Mouse (Mus musculus) limb, embryonic 15.5 days (tissue): Measurements from ENCODE around the gene Egfem1. TPM values are rescaled to one million over a fixed set of nuclear protein-coding genes. Genes with fewer than 3 reads are reported as not detected.
A peak's percentile ranks its signal among the peaks of the same experiment; 100 is the strongest.

ENCODE experiments used
- microRNA counts: library from miRNA; unstranded; fragments of <30 nt; microRNA quantifications from one replicate; lab custom pipeline; 2016
- microRNA-seq: library from miRNA; unstranded; fragments of <30 nt; microRNA quantifications from one replicate; pipeline ENCODE4, GENCODE M21; 2016
- polyA plus RNA-seq: library from polyadenylated mRNA; unstranded; fragments of >200 nt; fragmentation: Nextera tagmentation; extraction: Ambion mirVana; gene quantifications from 2 replicates; pipeline ENCODE4 v1.2.1, GENCODE M21; 2015

Egfem1 gene
- polyA plus RNA-seq, 1 experiment from 2014 or later = 6.1 TPM

MicroRNA genes within 50 kb of the gene (microRNA counts, 519-probe panel; counts per million panel counts)
- microRNA mmu-miR-551b (lab: Ali Mortazavi, UCI) = 1,601 counts per million, percentile 20 among the panel's probes with 10 or more counts

Small RNAs within 50 kb of the gene (microRNA-seq; reads per million reads assigned to microRNA genes)
- not detected for gene Mir21b
- 4.3 reads per million, percentile 13 among the genes with 10 or more reads in this experiment for gene Mir551b

Other genes with a start within 250 kb of the Egfem1 start
- not detected in 2 replicates for gene Gm1527, start 189.4 kb upstream of the Egfem1 start, polyA plus RNA-seq